Mouse (Mus musculus) liver, adult (tissue): Measurements from ENCODE around the gene Abca16.

Experiments
- GATA4 ChIP-seq: IDR thresholded peaks from 2 replicates; pipeline ENCODE4 v1.6.1; 2014; ENCODE audit warnings: mild to moderate bottlenecking, low read length; ENCODE audit not compliant: insufficient replicate concordance

Abca16 gene

DNA sequence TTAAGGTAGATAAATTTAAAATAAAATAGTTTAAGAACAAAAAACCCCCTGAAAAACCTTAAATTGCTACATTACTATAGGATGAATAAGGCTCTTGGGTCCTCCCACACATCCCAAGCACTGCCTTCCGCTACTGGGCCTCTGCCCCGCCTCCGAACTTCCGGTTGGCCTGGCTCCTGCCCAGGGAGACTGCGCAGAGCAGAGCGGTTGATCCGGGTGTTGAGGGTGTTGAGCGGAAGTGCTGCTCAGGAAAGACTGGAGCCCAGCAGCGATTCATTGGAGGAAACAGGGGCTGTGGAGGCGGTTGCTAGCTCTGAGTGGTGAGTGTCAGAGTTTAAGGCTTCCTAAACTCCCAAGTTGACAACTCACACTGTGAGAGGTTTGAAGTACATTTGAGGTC is at the start of gene Abca16:
Gene Abca16 (plus strand): TSS at position 201 of the 400 bp plus-strand sequence.
- TF ChIP-seq GATA4, result no peak

DNA sequence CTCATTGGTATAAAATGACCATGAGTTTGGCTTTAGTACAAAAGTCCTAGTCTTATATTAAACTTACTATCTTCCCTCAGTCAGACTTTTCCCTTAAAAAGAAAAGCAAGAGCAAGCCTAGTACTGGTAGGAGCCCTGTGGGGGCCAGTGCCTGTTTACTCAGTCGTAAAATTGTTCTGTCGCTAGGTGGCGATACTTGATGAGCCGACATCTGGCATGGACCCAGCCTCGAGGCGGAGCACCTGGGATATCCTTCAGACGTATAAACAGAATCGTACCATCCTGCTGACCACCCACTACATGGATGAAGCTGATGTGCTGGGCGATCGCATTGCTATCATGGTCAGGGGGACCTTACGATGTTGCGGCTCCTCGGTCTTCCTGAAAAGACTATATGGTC is 48.3 kb upstream of the Abca16 start:
- no peak for TF ChIP-seq GATA4

DNA sequence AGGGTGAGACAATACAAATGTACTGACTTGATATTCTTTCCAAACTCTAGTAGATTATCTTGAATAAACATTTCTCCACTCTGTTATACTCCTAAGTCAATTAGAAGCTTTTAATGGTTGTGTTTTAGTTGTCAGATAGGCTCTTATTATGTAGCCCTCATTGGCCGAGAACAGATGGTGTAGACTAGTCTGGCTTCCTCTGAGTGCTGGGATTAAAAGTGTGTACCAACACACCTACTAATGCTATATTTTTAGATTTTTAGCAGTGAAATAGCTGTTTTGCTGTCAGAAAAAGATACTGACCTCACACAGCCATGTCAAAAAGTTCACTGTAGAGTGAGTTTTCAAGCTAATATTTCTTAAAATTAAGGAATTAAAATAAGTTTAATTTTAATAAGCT is 2.9 kb downstream of the Abca16 start:
- TF ChIP-seq GATA4, result no peak

DNA sequence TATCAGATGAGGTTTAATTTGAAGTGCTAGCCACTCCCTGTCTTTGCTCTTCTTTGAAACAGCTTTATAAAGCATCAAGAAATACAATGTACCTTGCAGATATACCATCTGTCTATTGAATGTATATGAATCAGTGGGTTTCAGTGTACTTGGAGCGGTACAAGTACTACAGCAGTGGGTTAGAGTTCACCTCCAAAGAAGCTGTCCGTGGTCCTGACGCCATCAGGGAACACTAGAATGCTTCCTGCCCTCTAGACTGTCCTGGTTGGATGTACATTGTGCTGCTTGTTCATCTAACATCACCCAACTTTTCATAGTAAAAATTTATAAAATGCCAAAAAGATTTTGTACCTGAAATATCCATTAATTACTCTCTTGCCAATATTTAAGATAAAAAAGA is 17.2 kb downstream of the Abca16 start:
- no peak for TF ChIP-seq GATA4

DNA sequence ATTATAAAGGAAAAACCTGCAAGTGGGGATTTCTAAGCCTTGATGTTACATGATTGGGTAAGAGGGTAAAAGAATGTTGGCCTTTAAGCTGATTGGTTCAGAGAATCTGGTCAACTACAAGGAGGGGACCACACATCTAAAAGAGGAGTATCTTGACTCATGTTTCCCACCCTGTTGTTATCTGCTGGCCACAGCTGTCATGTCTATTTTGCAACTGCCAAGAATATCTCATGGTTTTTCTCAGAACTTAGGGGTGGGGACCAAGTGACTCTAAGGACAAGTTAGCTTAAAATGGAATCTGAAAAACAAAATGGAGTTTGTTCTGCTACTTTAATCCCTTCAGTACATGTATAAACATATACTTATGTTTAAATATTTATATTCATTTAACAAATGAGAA is 22.0 kb downstream of the Abca16 start:
- no peak for TF ChIP-seq GATA4

DNA sequence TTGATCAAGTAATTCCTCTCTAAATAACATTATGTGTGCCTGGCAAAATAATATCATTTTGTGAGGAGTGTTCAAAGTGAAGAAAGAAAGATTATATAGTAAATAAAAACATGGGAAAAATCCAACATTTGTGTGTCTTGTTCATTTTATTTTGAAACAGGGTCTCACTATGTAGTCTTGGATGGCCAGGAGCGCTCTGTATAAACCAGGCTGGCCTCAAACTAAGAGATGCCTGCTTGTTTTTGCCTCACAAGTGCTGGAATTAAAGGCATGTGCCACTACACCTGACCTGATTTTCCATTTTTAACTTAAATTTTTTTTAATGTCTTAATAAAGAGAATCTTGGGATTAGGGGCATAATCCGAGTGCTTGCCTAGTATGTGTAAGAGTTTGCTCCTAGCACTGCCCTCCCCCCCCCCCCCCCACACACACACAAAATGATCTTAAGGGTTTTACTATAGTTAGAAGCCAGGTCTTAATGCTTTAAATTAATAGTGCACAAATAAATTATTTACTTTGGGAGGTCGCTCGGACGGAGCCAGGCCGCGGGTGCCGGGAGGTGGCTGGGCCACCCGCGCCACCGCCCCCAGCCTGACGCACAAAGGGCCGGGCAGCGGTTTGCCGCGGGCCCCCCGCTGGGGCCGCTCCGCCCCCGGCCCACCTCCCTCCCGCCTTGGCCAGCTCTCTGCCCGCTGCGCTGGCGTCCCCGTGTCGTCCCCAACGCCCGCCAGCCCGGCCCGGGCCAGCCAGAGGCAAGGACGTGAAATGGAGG is 94.6 kb downstream of the Abca16 start:
- no peak for TF ChIP-seq GATA4

DNA sequence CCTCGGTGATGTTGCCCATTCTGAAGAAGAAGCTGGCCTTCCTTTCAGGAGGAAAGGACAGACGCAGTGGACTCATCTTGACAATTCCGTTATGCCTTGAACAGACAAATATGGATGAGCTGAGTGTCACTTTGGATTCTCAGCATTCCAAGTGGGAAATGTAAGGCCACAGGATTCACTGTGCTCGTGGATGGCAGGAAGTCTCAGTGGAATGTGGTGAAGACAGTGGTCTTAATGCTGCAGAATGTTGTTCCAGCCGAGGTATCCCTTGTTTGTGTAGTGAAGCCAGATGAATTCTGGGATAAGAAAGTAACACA is 95.2 kb downstream of the Abca16 start:
- no peak for TF ChIP-seq GATA4

DNA sequence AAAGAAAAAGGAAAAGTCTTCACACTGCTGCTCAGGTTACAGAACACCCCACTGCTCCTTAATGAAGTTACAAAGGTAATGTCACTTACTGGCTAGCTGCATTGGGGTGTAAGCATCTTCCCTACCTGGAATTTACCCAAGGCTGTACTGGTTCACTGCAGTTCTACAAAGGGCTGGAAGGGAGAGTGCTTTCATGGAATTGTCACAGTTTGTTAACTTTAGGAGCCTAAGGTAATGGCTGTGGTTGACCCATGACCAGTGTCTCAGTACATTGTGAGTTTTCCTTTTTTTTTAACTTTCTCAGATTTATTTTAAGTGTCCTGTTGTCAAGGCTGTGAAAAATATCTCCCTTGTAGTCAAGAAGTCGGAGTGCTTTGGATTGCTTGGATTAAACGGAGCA is 125.4 kb downstream of the Abca16 start:
- TF ChIP-seq GATA4, result no peak

DNA sequence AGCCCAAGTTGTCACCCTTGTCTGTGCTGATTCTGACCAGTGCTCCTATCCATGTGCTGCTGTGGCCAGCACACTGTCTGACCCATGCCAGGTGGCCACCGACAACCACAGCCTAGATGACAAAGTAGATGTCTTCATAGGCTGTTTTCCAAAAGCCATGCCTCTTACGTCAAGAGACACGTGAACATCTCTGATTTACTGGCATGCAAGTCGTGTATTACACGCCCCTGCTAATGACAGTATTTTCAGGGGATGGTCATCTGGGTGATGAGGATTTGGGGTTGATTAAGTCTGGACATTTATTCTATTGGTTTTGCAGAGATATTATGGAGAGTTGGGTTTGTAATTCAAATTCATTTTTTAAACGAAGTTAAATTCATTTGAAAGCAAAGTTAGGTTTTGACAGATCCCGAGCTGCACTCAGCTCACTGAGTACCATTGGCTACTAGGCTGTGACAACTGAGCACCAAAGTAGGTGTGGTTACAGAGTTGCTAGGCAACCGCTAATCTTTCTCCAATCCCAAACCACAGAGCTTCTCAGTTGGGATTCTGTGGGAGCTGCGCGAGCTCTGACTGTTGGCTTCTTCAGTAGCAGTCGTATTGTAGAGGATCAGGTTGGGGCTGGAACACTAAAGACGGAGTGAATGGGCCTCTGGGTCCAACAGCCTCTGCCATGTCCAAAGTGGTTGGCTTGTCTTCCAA is 143.2 kb downstream of the Abca16 start:
- TF ChIP-seq GATA4, result no peak

DNA sequence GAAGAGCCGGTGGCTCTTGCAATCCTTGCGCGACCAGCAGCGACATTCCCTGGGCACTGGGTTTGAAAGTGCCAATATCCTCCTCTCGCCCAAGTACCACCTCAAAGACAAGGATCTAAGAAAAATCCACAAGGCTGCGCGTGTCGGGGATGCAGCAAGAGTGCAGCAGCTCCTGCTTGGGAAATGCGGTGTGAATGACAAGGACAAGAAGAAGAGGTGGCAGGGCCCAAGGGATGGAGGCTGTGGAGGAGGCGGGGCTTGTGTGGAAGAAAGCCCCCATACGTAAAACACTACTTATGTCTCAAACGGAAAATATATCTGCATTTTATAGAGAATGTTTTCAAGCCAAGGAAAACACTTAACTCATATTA is 143.7 kb downstream of the Abca16 start:
- no peak for TF ChIP-seq GATA4

DNA sequence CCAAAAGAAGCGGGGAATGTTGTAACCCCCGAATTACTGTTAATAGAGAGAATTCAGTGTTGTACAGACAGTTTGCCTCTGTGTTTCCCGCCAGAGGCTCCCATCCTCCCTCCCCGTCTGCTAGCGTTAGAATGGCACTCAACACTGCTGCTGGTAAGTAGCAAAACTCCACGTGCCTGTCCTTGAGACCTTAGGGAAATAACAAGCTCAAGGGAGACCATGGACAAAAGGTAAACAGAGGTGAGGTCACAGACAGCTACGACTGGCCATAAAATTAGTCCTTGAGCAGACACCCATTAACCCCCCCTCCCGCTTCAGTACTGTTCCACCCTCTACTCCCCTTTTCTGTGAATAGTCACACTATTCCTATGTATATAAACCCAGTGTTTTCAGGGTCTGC is 157.9 kb downstream of the Abca16 start:
- TF ChIP-seq GATA4, result no peak

DNA sequence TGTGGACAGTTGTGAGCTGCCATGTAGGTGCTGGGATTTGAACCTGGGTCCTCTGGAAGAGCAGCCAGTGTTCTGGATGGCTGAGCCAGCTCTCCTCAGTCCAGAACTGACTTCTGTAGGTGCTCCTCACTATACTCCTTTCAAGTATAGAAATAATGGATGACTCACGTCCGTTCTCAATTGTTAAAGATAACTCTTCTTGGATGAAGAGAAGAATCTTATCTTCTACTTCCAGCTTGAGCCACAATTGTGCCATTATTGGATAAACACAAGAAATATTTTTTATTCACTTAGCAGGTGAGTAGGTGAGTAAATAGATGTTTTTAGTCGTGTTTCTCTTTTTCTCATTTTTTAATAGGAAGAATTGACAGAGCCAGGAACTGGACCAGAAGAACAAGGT is 167.1 kb downstream of the Abca16 start:
- TF ChIP-seq GATA4, result no peak
